Mouse (Mus musculus): ENCODE measurements around the gene Zfp385a. TPM values are rescaled to one million over a fixed set of nuclear protein-coding genes. Genes with fewer than 3 reads are reported as not detected.

Gene Zfp385a
- total and polyA plus RNA-seq, 3 experiments, result 4.4 to 54.0 TPM; not detected in 1

DNA sequence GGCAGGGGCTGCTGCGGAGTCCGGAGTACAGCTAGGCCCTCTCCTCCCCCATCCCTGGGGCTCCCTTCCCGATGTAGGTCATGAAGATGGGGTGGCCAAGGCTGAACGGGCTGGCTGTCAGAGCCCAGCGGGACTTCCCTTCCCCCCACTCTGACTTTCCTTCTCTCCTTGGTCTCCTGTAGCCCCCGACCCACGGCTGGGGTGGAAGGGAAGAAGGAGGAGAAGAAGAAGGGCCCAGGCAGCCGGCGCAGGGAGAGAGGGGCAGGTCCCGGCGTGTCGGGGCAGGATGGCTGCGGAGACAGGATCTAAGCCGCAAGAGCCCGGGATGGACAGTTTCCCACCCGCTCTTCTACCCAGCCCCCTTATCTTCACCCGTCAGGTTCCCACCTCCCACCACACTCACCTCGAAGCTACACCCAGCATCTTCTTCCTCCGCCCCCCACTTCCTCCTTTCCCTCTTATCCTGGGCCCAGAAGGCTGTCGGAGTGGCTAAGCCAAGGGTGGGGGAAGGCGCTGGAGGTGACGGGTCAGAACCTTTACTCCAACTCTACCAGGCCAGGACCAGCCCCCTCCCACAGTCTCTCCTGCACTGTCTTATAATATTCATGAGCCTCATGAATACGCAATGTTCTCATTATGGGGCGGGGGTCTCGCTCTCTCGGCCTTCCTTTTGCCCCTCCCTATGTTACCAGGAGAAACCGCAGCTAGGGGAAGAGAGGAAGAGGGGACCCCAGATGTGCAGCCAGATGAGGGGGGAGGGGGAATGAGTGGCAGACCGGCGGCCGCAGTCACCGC, 530 bp downstream of the Zfp385a start:
- Histone ChIP-seq H3K36me3 (ENCODE audit: control insufficient read depth in 1 of 2, insufficient read depth in 2 of 2, low read length in 2 of 2) (peaks cover 0 to 12% of the 10 kb centered on the region in 2 experiments; a peak in 3 of 4 replicates), H3K27ac (ENCODE audit: control insufficient read depth, low read depth, low read length) (peak overlapping the region; percentile 87), H3K27me3 (ENCODE audit: control insufficient read depth in 1 of 2, insufficient read depth in 2 of 2, low read length in 2 of 2) (no peaks in the 10 kb centered on the region), H3K4me1 (ENCODE audit: control insufficient read depth in 1 of 2, insufficient read depth in 2 of 2, low read length in 2 of 2) (peaks cover 0 to 18% of the 10 kb centered on the region in 2 experiments; a peak in 3 of 4 replicates), H3K9ac (ENCODE audit: control insufficient read depth, low read depth, low read length, poor library complexity, severe bottlenecking) (peak overlapping the region; percentile 72), H3K9me3 (replicated peaks; ENCODE audit: insufficient read depth, low read length) (no peaks in the 10 kb centered on the region), H3K4me3 (ENCODE audit: control insufficient read depth in 1 of 2, insufficient read depth in 1 of 2, low read depth in 2 of 2, low read length in 2 of 2) (peak overlapping the region; percentile 71 to 82), H3K79me2 (ENCODE audit: control insufficient read depth, insufficient read depth, low read length, poor library complexity) (peaks cover 15% of the 10 kb centered on the region)
- DNase-seq (ENCODE audit: low read depth, low spot score), result peak; percentile 93
- TF ChIP-seq KAT2A (conservative IDR thresholded peaks at IDR 0.05; ENCODE audit: low read depth, low read length), result no peak
- 0 out of 2 replicates have a peak, but pooled peaks have one; percentile 56 for TF ChIP-seq UBTF (IDR thresholded peaks at IDR 0.05; ENCODE audit: borderline replicate concordance, insufficient read depth, low read depth, low read length)
- no peak for TF ChIP-seq CTCF (IDR thresholded peaks at IDR 0.05 in 2 of 3, conservative IDR thresholded peaks at IDR 0.05 in 1 of 3; ENCODE audit: control insufficient read depth in 1 of 3, insufficient read depth in 1 of 3, low read depth in 2 of 3, low read length in 3 of 3, poor library complexity in 1 of 3, severe bottlenecking in 1 of 3)
- peak; percentile 94 for TF ChIP-seq TAL1 (IDR thresholded peaks at IDR 0.05; ENCODE audit: low read length)
- TF ChIP-seq RCOR1 (IDR thresholded peaks at IDR 0.05; ENCODE audit: low read depth, low read length), result peak; percentile 41; the same call in 1 of the 2 replicates
- TF ChIP-seq POLR2AphosphoS2 (IDR thresholded peaks at IDR 0.05; ENCODE audit: low read length), result peak; percentile 32; the same call in 1 of the 2 replicates
- TF ChIP-seq TBP (IDR thresholded peaks at IDR 0.05; ENCODE audit: low read depth, low read length), result peak; percentile 54; the same call in 1 of the 2 replicates
- peak; percentile 49; the same call in 1 of the 2 replicates for TF ChIP-seq MXI1 (IDR thresholded peaks at IDR 0.05; ENCODE audit: low read depth, low read length)
- 0 out of 2 replicates have a peak, but pooled peaks have one; percentile 20 for TF ChIP-seq MYB (IDR thresholded peaks at IDR 0.05; ENCODE audit: low read depth, low read length)
- peak; percentile 71 to 92 for TF ChIP-seq EP300 (IDR thresholded peaks at IDR 0.05; ENCODE audit: low read depth in 1 of 2, low read length in 2 of 2)
- TF ChIP-seq ETS1 (IDR thresholded peaks at IDR 0.05; ENCODE audit: low read depth, low read length), result peak; percentile 74
- peak; percentile 64 for TF ChIP-seq MAZ (IDR thresholded peaks at IDR 0.05; ENCODE audit: low read depth, low read length)
- TF ChIP-seq ELF1 (IDR thresholded peaks at IDR 0.05; ENCODE audit: low read depth, low read length), result peak; percentile 58; the same call in 1 of the 2 replicates
- peak; percentile 92 for TF ChIP-seq TCF12 (IDR thresholded peaks at IDR 0.05; ENCODE audit: low read depth, low read length)
- TF ChIP-seq ZMIZ1 (IDR thresholded peaks at IDR 0.05; ENCODE audit: low read depth, low read length), result no peak
- TF ChIP-seq E2F4 (IDR thresholded peaks at IDR 0.05; ENCODE audit: borderline replicate concordance, low read depth, low read length), result no peak
- TF ChIP-seq SIN3A (IDR thresholded peaks at IDR 0.05; ENCODE audit: low read length), result peak; percentile 64
- TF ChIP-seq GATA1 (IDR thresholded peaks at IDR 0.05; ENCODE audit: low read depth, low read length), result peak; percentile 77
- no peak for TF ChIP-seq CHD2 (IDR thresholded peaks at IDR 0.05; ENCODE audit: low read length)
- no peak for TF ChIP-seq ZKSCAN1 (IDR thresholded peaks at IDR 0.05; ENCODE audit: low read depth, low read length)
- no peak for TF ChIP-seq JUND (IDR thresholded peaks at IDR 0.05; ENCODE audit: low read depth, low read length)

All from MEL (cell line).